Mouse (Mus musculus) cortical plate, adult 2 months (tissue): ENCODE data around the gene Col28a1.

ENCODE experiments used
- CTCF ChIP-seq: fragments of 200-500 bp; IDR thresholded peaks from 2 replicates; pipeline ENCODE4 v1.5.1; 2011; ENCODE audit warnings: mild to moderate bottlenecking, control low read depth, low read length; ENCODE audit not compliant: insufficient read depth; ENCODE audit errors: extremely low read depth
- POLR2A ChIP-seq: fragments of 200-500 bp; IDR thresholded peaks from 2 replicates; pipeline ENCODE4 v1.6.1; 2011; ENCODE audit warnings: mild to moderate bottlenecking, low read length, control low read depth; ENCODE audit not compliant: insufficient read depth; ENCODE audit errors: extremely low read depth

DNA sequence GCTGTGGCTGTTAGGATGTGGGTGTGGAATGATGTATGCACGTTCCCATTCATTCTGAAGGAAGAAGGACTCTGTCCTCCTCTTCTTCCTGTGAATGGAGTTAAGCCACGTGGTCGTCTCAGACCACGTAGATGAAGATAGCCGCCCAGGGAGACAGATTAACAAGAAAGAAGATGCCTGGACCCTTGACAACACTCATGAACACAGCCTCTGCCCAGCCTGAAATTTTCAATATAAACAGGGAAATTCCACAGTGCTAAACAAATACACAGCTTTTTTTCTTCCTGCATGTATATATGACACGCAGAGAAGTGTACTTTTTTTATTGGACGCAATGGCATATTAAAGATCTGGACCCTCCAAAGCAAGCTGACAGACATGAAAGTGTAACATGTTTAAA is 98.9 kb downstream of the Col28a1 start:
- TF ChIP-seq CTCF (no peak), POLR2A (no peak)
